Mouse (Mus musculus) gastrocnemius, adult 8-10 months (tissue): ENCODE data around the gene Rgs12. TPM values are rescaled to one million over a fixed set of nuclear protein-coding genes. Genes with fewer than 3 reads are reported as not detected.
A peak's percentile ranks its signal among the peaks of the same experiment; 100 is the strongest.

ENCODE experiments used
- DNase-seq, 2 experiments: peaks; one replicate each; pipeline ENCODE4 v3.0.0; 2022; ENCODE audit warnings: low spot score in 2 of 2
- microRNA-seq: library from miRNA; unstranded; fragments of <30 nt; microRNA quantifications from one replicate; pipeline ENCODE4 v1.2.0, GENCODE M21; 2022
- total RNA-seq, 4 experiments: library from RNA; stranded (reverse); gene quantifications; 2 replicates each; pipeline ENCODE4 v1.2.4; 2022

Gene Rgs12
- total RNA-seq, 4 experiments from 2014 or later: 1.8 to 2.6 (median 2.2) TPM

DNA sequence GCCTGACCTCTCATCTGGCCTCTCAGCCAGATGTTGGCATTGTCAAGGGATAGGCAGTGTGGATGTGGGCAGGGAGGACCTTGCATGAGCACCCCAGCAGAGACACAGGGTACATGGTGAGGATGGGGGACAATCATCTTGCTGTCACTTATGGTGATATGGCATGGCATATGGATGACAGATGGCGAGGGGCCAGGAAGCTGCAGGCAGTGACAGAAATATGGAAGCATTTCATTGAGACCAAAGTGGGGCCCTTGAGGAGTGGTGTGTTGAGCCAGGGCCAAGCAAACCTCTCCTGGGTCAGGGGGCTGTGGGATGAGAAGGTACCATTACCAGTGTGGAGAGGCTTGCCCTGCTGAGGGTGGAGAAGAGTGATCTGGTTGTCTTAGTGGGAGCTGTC is 127.1 kb downstream of the Rgs12 start:
- no peak for DNase-seq

DNA sequence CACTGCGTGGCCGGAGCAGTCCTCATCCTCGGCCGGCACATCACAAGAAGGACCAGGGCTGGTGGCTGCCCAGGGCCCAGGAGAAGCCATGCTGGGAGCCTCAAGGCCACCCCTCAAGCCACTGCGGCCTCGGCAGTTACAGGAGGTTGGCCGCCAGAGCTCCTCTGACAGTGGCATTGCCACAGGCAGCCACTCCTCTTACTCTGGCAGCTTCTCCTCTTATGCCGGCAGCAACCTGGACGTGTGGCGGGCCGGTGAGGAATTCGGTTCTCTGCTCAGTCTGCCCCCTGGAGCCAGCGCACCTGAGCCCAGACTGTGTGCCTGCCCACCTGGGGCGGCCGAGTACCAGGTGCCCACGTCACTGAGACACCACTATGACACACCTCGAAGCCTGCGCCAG is 129.9 kb downstream of the Rgs12 start:
- no peak for DNase-seq

DNA sequence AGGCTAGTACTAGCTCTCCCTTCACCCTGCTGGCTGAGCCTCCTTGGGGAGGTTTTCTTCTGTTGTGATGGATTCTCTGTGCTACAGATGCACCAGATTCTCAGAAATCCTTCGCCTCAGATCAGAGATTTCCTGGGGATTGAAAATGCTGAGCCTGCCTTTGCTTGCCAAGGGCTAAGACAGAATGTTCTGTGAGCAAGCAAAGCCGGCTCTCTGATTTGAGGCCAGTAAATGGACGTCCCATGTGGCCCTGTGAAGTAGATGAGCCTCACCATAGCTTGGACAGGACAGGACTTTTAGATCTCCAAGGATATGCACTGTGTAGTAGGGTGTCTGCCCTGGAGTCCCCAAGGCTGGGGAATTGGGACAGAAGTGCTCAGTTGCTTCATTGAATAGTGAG is 135.7 kb downstream of the Rgs12 start:
- DNase-seq: no peak

DNA sequence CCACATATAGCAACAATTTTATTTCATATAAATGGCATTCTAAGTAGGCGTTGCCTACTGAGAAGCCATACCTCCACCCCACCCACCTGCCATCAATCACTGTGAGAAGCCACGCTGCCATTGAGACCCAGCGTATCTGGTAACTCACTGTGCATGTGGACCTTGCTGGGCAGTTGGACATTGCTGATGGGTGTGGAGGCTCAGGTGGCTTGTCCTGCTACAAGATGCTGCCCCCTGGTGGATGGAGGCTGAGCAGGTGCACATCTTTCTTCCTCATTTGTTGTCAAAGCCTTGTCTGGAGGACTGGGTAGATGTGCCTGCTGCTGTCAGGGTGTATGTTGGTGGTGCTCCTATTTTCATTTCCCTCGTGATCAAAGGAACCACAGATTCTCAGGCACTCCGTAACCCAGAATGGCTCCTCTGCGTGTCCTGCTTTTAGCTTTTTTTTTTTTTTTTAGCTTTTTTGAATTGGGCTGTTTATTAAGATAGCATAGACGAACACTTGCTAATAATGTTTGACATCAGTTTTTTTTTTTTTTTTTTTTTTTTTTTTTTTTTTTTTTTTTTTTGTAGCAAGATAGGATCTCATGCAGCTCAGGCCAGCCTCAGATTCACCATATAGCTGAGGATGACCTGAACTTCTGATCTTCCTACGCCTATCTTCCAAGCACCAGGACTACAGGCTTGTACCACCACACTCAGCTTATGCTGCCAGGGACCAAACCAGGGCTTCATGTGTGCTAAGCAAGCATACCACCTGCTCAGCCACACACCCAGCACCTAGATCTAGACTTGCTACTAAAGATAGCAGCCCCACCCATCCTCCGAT is 139.8 kb downstream of the Rgs12 start:
- peak; percentile 73 for DNase-seq

Small RNA genes lying within 50 kb of the gene (microRNA-seq; reads per million reads assigned to microRNA genes)
- gene Mir3097: not detected

Other genes with a start within 250 kb of the Rgs12 start
- gene Htt, start 187.7 kb upstream of the Rgs12 start, total RNA-seq: 1 to 10 TPM; 6.3 to 8.8 (median 7.0) TPM
- under 1 TPM; 0.10 to 0.56 (median 0.20) TPM for gene Msantd1, start 41.4 kb upstream of the Rgs12 start, total RNA-seq
- gene Hgfac, start 92.1 kb downstream of the Rgs12 start, total RNA-seq: under 1 TPM in 1 of 4 experiments, not detected in 3; 0.45 TPM
- gene Dok7, start 107.3 kb downstream of the Rgs12 start, total RNA-seq: 10 to 100 TPM; 15.8 to 22.5 (median 19.8) TPM
- 10 to 100 TPM; 18.0 to 28.7 (median 22.3) TPM for gene Lrpap1, start 156.3 kb downstream of the Rgs12 start, total RNA-seq